Mouse (Mus musculus): ENCODE results near the gene Dimt1.

- TF ChIP-seq CTCF (IDR thresholded peaks at IDR 0.05; ENCODE audit: borderline replicate concordance, insufficient read depth, low read length) (no peak), POLR2A (IDR thresholded peaks at IDR 0.05; ENCODE audit: low read depth, low read length) (no peak)
Observed at GRCm38 (mm10) chr13:106928296-106928695, 18.6 kb upstream of the Dimt1 start.

Data from embryonic fibroblast, embryonic 13.5 days (primary cell).